Mouse (Mus musculus) testis, postnatal 14 days (tissue): Measurements from ENCODE around the gene Shisa7.

Experiments used
- DNase-seq: peaks from one replicate; pipeline ENCODE4 v3.0.0; 2021; ENCODE audit warnings: low spot score

The Shisa7 gene

DNA sequence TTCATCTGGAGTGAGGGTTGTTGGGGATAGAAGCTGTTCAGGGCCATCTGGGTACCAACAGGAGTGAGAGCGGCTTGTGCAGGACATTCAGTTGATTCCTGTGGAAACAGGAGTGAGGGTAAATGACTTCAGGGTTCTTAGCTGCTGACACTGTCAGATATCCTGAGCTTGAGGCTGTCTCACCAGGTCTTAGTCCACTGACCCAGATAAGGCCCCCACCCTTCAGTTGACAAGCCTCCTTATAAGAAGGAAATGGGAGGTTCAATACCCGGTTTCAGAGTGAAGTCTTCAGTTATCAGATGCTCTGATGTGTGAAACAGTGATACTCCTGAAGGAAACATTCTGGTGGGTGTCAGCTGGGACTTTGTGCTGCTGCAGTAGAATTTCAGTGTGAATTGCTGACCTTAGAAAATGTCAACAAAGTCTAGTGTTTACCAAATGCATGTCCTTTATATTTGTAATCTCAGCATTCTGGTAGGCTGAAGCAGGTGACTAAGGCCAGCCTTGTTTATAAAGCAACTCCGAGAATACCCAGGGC is 49.8 kb downstream of the Shisa7 start:
- no peak for DNase-seq

DNA sequence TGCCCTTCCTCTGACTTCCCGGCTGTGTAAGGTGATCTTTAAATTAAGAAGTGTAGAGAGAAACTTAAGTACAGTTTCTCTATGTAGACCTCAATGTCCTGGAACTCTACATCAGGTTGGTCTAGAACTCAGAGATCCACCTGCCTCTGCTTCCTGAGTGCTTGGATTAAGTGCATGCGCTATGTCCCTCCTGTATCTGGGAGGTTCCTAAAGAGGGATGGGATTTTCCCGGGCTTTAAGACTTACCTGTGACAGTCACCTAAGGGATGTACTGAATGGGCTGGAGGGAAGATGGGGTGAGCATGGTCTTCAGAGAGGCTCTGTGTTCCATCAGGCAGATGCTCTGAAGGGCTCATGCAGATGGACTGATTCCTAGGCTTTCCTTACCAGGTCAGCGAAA is 50.8 kb downstream of the Shisa7 start:
- DNase-seq: no peak

DNA sequence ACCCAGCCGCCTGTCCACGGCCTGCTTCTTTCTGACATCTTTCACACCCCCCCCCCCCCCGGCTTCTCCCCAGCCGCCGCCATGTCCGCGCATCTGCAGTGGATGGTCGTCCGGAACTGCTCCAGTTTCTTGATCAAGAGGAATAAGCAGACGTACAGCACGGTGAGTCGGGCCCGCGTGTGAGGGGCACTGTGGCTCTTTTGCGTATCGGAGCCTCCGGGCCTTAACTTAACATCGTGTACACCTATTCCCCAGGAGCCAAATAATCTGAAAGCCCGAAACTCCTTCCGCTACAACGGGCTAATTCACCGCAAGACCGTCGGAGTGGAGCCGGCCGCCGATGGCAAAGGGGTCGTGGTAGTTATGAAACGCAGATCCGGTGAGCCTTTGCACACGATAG is 51.2 kb downstream of the Shisa7 start:
- peak; percentile 37 for DNase-seq

DNA sequence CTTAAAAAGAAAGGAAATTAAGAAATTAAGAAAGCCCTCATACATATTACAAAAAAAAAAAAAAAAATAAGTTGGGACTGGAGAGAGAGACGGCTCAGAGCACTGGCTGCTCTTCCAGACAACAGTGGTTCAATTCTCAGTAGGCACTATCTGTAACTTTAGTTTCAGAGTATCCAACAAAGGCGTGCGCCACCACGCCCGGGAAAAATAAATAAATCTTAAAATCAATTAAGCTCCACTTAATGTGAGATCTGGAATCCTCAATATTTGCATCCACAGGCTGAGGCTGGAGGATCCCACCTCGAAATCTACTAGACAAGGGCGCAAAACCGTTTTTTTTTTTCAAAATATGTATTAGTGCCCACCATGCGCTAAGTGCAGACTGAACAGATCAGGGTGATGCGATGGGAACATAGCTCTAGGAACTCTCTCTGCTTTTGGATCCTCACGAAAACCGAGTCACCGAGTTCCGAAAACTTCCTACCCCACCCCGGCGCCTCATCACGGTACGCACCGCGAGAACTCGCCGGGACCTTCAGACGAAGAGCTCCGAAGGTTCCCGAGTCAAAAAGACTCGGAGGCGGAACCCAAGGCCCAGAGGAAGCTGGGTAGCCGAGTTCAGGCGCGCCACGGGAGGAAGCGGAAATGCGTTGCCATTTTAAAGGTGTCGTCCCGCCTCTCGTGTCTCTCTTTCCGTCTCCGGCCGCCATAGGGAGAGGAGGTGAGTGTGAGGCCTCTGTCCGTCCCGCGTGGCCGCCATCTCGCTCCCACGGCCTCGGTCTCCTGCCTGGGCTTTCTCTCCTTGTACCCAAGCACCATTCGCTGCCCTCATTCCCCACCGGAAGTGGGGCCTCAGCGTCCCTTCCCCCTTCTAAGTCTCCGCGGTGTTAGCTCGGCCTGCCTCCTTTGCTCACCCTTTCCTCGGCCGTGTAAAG is 52.0 kb downstream of the Shisa7 start, which contains the start of gene Rpl28:
Gene Rpl28 (plus strand): TSS at position 597 of the 935 bp plus-strand sequence.
- DNase-seq: peak; percentile 95

DNA sequence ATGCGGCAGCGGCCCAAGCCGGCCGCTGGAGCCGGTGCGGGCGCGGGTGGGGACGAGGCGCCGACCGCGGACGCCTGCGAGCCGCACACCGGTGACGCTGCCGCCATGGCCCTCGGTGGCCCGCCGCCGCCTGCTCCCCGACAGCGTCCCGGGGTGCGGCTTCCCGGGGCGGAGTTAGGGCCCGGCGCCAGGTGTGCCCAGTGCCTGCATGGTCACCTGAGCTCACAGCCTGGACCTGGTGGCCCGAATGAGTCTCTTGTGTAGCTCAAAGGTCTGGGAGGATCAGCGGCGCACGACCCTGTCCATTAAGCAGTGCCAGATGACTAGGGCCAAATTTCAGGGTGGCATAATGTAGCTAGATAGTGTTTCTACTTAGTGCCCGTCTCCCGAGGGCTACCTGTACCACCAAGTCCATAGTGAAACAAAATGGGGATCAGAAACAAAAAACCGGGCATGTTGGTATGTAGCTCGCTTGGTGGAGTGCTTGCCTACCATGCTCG is 55.0 kb downstream of the Shisa7 start, which contains the start of gene Tmem238:
Gene Tmem238 (minus strand): TSS at position 221 of the 500 bp plus-strand sequence.
- DNase-seq: peak; percentile 38

DNA sequence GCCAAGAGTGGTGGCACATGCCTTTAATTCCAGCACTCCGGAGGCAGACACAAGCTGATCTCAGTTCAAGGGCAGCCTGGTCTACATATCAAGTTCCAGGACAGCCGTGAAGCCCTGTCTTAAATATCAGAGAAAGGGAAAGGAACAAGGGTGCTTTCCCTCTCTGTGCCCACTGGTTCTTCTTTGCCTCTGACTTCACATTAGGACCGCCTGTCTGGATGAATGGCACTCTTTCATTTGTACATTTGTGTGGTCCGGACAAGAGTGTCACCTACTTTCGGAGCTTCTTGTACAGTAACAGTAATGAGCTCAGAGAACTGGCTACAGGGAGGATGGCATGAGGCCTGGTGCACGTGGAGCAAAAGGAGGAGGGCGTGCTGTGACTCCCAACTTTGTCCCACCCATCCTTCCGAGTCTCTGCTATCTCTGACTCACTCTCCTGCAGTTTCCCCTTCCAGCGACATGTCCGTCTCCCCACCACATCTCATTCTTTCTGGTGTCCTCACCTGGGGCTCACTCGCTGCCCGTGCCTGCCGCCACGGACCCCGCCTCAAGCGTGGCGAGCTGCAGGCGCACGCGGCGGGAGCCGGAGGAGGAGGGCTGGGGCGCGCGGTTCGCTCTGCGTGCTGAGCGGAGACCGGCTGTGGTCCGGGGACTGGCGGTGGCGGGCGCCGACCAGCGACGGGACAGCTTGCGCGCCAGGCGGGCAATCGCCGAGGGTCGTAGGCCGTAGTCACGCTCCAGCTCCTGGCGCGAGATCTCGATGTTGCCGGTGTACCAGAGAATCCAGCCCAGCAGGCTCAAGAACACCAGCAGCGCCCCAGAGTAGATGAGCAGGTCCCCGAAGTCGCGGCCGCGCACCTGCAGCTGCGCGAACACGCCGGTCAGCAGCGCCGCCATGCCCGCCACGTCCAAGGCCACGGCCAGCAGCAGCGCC is 55.7 kb downstream of the Shisa7 start:
- DNase-seq: peak; percentile 65

DNA sequence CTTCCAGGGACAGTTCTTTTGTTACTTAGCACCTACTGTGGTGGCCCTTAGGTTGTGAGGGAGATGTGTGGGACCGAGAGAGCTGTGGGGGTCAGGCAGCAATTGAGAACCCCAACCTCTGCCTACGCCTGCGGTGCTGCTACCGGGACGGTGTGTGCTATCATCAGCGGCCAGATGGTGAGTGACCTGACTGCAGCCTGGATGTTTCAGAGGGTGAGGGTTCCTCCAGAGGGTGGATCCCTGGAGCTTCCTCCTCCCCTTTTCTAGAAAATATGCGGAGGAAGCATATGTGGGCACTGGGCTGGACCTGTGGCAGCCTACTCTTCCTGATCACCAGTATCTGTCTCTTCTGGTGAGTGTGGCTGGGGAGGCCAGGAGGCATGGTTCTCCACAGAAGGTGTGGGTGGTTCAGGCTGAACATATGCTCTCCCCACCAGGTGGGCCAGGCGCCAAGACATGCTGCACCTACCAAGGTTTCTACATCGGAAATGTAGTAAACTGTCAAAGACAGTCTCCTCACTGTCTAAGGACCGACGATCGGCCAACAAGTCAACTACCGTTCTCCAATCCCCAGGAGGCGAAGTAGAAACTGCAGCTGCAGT is 60.7 kb downstream of the Shisa7 start:
- no peak for DNase-seq

DNA sequence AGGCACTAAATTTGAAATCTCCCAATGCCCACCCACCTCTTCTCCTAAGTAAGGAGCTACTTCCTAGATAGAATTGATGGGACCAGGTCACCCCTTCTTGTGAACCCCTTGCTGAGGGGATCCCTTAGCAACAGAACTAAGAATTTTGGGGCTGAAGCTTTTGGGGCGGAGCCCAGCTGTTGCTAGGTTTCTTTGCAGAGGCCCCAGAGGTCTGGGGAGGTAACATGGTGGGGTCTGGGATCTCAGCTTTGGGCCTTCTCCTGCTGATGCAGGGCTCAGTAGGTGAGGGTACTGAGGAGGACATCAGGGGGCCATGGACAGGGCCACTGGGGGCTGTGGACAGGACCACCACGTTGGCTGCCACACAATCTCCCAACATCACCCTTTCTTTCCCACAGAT is 61.7 kb downstream of the Shisa7 start, which contains the start of the genes Il11 and Tmem190:
Gene Il11 (minus strand): TSS at position 101 of the 400 bp plus-strand sequence.
Gene Tmem190 (plus strand): TSS at position 179 of the 400 bp plus-strand sequence.
- no peak for DNase-seq

DNA sequence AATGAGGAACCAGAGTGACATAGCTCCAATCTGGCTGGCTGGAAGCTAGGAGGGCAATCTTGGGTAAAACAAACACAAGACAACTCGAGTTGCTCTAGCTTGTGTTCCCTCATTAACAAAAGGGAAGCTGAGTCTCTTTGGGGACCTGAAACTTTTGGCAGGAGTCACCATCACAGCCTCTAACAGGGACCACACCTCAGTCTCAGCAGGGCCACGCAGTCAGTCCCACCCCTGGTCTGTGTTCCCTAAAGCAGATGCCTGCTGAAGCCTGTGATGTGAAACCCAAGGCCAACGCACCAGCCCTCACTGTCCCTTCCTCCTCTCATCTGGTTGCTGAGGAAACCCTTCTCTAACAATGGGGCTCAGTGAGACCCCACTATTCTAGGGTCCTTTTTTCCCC is 62.4 kb downstream of the Shisa7 start:
- DNase-seq: no peak

DNA sequence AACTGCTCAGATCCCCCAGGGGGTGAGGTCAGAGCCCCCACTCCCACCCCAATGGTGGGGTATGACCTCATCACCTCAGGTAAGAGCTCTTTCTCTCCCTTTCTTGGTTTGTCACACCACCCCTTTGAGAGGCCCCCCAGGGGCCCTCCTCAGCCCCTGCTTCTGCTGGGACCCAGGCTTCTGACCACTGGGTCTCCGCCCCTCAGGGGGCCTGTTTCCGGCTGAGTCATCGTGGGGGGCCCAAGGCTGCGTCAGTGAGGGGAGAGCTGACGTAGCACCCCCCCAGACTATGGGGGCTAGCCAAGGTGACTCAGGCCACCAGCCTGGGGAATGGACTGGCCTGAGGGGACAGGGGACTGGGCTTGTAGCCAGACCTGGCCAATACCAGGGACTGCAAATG is 64.6 kb downstream of the Shisa7 start:
- no peak for DNase-seq

DNA sequence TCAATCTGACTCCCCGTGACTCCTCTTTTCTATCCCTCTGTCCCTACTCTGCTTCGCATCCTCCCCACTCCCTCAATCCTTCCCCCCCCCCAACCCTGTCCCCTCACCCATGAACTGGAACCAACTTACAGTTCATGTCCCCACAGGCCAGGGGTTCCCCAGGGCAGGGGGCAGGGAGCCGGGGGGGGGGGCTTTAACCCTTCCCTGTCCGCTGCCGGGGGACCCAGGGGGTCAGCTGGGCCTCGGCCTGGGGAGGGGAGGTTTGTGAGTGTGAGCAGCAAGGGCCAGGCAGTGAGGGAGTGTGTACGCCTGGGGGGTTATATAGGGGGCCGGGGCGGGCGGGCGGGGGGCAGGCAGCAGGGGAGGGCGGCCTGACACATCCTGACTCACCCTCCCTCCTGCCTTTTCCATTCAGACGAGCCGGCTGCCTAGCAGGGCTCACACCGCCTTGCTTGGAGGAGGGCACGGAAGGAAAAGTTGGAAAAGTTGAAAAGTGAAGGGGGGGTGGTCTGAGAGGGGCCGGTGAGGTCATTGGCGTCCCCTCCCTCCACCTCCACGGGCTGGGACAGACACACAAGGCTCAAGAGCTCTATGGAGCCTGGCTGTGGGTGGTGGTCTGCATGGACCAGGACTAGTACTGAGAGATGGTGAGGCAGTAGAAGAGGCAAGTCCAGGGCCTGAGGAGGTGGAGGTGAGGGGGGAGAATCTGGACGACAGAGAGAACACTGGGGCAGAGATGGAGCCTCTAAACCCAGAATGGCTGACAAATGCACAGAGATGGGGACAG is 66.5 kb downstream of the Shisa7 start:
- DNase-seq: no peak

DNA sequence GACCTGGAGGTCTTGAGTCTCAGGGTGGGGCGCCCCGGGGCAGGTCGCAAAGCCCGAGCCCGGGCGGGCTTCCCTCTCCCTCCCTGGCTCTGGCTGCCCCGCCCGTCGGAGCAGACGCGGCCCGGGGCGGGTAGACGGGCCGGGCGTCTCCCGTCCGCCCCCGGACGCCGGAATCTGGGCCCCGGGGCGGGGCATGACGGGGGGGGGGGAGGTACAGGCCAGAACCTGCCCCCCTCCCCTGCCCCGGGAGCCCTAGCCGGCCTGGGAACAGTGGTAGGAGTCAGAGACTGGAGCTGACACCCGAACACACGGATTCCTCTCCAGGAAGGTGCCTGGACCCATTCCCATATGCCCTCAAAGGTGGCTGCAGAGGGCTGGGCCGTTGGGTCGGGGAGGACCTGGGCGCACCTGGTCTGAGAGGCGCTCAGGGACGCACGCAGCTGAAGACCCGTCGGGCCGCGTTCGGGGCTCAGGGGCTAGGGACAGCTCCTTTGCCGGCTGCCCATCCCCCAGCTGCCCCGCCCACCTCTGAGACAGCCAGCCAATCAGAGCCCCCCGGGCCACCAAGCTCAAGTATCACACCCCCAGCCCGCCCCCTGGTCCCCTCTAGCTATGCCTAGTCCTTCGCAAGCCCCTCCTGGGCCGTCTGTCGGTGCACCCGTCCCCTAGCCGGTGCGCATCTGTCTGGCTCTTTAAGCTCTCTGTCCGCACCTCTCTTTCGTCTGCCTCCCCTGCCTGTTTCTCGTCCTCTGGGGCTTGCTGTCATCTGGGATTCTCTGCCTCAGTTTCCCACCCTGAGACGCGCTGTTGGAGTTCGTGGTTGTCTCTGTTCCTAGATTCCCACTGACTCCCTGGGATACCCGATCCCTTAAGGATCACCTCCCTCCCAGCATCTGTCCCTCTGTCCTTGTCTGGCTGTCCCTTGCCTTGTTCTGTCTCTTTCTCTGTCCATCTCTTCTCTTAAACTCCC is 67.3 kb downstream of the Shisa7 start:
- DNase-seq: peak; percentile 70

DNA sequence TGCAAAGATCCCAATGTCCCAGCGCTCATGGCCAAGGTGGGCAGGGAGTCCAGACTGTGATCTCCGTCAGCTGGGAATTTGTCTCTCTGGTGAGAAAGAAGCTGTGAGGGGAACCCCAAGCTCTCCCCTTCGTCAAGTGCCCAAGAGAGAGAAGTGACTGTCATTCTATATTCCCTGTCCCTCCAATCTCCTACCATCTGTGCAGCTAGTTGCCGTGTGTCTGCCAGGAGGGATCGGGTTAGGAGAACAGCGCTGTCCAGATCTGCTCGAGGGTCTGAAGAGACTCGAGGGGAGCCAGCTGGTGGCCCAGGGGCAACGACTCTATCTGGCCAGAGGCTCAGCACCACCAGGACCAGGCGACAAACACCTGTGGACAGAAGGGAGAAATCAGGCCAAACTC is 68.4 kb downstream of the Shisa7 start:
- DNase-seq: no peak
